Mouse (Mus musculus) neural tube, embryonic 15.5 days (tissue): ENCODE data around the gene Casc4. TPM values are rescaled to one million over a fixed set of nuclear protein-coding genes. Genes with fewer than 3 reads are reported as not detected.
"Not testable (repeated sequence)": the region's sequence is repeated elsewhere in the genome, so short reads cannot be mapped to it uniquely, and the experiment has no call there.

Experiments
- ATAC-seq: fragments of 200-750 bp; cut with Nextera tagmentation; 2 replicates; pipeline ENCODE4 v1.8.0; 2017; ENCODE audit warnings: mild to moderate bottlenecking, moderate TSS enrichment, moderate library complexity; ENCODE audit not compliant: low FRiP score
- H3K27ac ChIP-seq: fragments of 300-500 bp; sonication (generic); replicated peaks from 2 replicates; pipeline ENCODE4 v1.5.1; 2015; ENCODE audit warnings: mild to moderate bottlenecking, inconsistent platforms
- H3K27me3 ChIP-seq: fragments of 300-500 bp; sonication (generic); replicated peaks from 2 replicates; pipeline ENCODE4 v1.6.1; 2015; ENCODE audit warnings: inconsistent platforms
- H3K36me3 ChIP-seq: fragments of 300-500 bp; sonication (generic); 2 replicates; pipeline ENCODE4 v1.6.1; 2015; ENCODE audit warnings: inconsistent platforms
- H3K4me1 ChIP-seq: fragments of 300-500 bp; sonication (generic); 2 replicates; pipeline ENCODE4 v1.6.1; 2015; ENCODE audit warnings: inconsistent platforms
- H3K4me2 ChIP-seq: fragments of 300-500 bp; sonication (generic); 2 replicates; pipeline ENCODE4 v1.6.1; 2015; ENCODE audit warnings: inconsistent platforms, mild to moderate bottlenecking, moderate library complexity
- H3K4me3 ChIP-seq: fragments of 300-500 bp; sonication (generic); replicated peaks from 2 replicates; pipeline ENCODE4 v1.5.1; 2015; ENCODE audit warnings: mild to moderate bottlenecking, inconsistent platforms
- H3K9ac ChIP-seq: fragments of 300-500 bp; sonication (generic); replicated peaks from 2 replicates; pipeline ENCODE4 v1.6.1; 2015; ENCODE audit warnings: mild to moderate bottlenecking, inconsistent platforms
- H3K9me3 ChIP-seq: fragments of 300-500 bp; sonication (generic); replicated peaks from 2 replicates; pipeline ENCODE4 v1.6.1; 2016; ENCODE audit warnings: inconsistent platforms
- WGBS: fragments of 180-500 bp; shearing (Covaris S2); methylation state at CpG from one replicate; pipeline ENCODE4 v1.1.7; 2015; ENCODE audit warnings: mixed read lengths; 5-methylcytosine and 5-hydroxymethylcytosine counted together
- polyA plus RNA-seq: library from polyadenylated mRNA; unstranded; fragments of >200 nt; fragmentation: Nextera tagmentation; extraction: Ambion mirVana; gene quantifications from 2 replicates; pipeline ENCODE4 v1.2.1, GENCODE M21; 2015

The Casc4 gene
- polyA plus RNA-seq, 1 experiment from 2014 or later = 42.4 TPM

GRCm38 (mm10) chr2:121916047-121916970, 49.5 kb downstream of the Casc4 start:
- WGBS = 87% methylated on average over 5 of the region's 5 CpGs
- ATAC-seq = no peak
- Histone ChIP-seq H3K4me3 (no peak overlapping the region), H3K4me2 (no peak overlapping the region), H3K9ac (no peak overlapping the region), H3K27ac (no peak overlapping the region), H3K27me3 (no peaks in the 10 kb centered on the region), H3K9me3 (no peaks in the 10 kb centered on the region), H3K4me1 (no peaks in the 10 kb centered on the region), H3K36me3 (peaks cover 21% of the 10 kb centered on the region)

- H3K27me3 ChIP-seq, H3K4me3 ChIP-seq, ATAC-seq, H3K27ac ChIP-seq, H3K4me1 ChIP-seq, H3K9ac ChIP-seq, H3K9me3 ChIP-seq, H3K4me2 ChIP-seq: not testable (repeated sequence)
- peaks cover 13% of the 10 kb centered on the region for H3K36me3 ChIP-seq
- WGBS = 84% methylated on average over 2 of the region's 2 CpGs
Measured at GRCm38 (mm10) chr2:121937624-121938023, 70.9 kb downstream of the Casc4 start.

- 83% methylated on average over 3 of the region's 3 CpGs for WGBS
Measured at GRCm38 (mm10) chr2:121943364-121943763, 76.6 kb downstream of the Casc4 start.

GRCm38 (mm10) chr2:121954971-121955656, 88.3 kb downstream of the Casc4 start:
- Histone ChIP-seq H3K9ac (peak overlapping the region; percentile 93), H3K27me3 (no peaks in the 10 kb centered on the region), H3K4me2 (peak overlapping the region; percentile 76), H3K36me3 (no peaks in the 10 kb centered on the region), H3K4me3 (peak overlapping the region; percentile 97), H3K4me1 (peaks cover 21% of the 10 kb centered on the region), H3K27ac (peak overlapping the region; percentile 91), H3K9me3 (no peaks in the 10 kb centered on the region)
- ATAC-seq = no peak
- 19% methylated on average over 10 of the region's 10 CpGs for WGBS

More at GRCm38 (mm10) chr2:121943364-121943763, 76.6 kb downstream of the Casc4 start:
- no peaks in the 10 kb centered on the region for H3K9me3 ChIP-seq
- H3K27ac ChIP-seq = no peak overlapping the region
- no peaks in the 10 kb centered on the region for H3K27me3 ChIP-seq
- H3K4me1 ChIP-seq = no peaks in the 10 kb centered on the region
- H3K9ac ChIP-seq = no peak overlapping the region
- H3K4me2 ChIP-seq = no peak overlapping the region
- H3K36me3 ChIP-seq = no peaks in the 10 kb centered on the region
- no peak overlapping the region for H3K4me3 ChIP-seq
- no peak for ATAC-seq

GRCm38 (mm10) chr2:121955765-121956223, 89.0 kb downstream of the Casc4 start, which contains the start of the genes Ctdspl2 and Mageb3:
TSS of gene Ctdspl2 (plus strand) at chr2:121956001.
TSS of gene Mageb3 (minus strand) at chr2:121956092.
- H3K4me1 ChIP-seq = peaks cover 21% of the 10 kb centered on the region

GRCm38 (mm10) chr2:121956224-121957018, 89.7 kb downstream of the Casc4 start:
- H3K9me3 ChIP-seq = no peaks in the 10 kb centered on the region
- H3K27me3 ChIP-seq = no peaks in the 10 kb centered on the region
- peaks cover 21% of the 10 kb centered on the region for H3K4me1 ChIP-seq
- H3K4me2 ChIP-seq = peak overlapping the region; percentile 76
- H3K36me3 ChIP-seq = peaks cover 5% of the 10 kb centered on the region; the same call in 1 of the 2 replicates
- peak overlapping the region; percentile 91 for H3K27ac ChIP-seq
- peak overlapping the region; percentile 93 for H3K9ac ChIP-seq
- WGBS = under 1% methylated on average over 47 of the region's 47 CpGs
- H3K4me3 ChIP-seq = peak overlapping the region; percentile 97
- ATAC-seq = peak; percentile 95

More at GRCm38 (mm10) chr2:121955765-121956223, 89.0 kb downstream of the Casc4 start, which contains the start of the genes Ctdspl2 and Mageb3:
- H3K36me3 ChIP-seq = peaks cover 3% of the 10 kb centered on the region; the same call in 1 of the 2 replicates
- no peaks in the 10 kb centered on the region for H3K9me3 ChIP-seq
- peak within 1 kb of the TSS; percentile 97 for H3K4me3 ChIP-seq
- H3K4me2 ChIP-seq = peak within 1 kb of the TSS; percentile 76
- peak within 1 kb of the TSS; percentile 93 for H3K9ac ChIP-seq
- WGBS = under 1% methylated on average over 45 of the region's 48 CpGs
- peak within 1 kb of the TSS; percentile 91 for H3K27ac ChIP-seq
- H3K27me3 ChIP-seq = no peaks in the 10 kb centered on the region
- peak; percentile 96 for ATAC-seq

- Histone ChIP-seq H3K4me2 (peak overlapping the region; percentile 76), H3K27ac (peak overlapping the region; percentile 91), H3K9ac (peak overlapping the region; percentile 93), H3K4me3 (peak overlapping the region; percentile 97), H3K36me3 (peaks cover 5% of the 10 kb centered on the region; the same call in 1 of the 2 replicates), H3K27me3 (no peaks in the 10 kb centered on the region), H3K9me3 (no peaks in the 10 kb centered on the region), H3K4me1 (peaks cover 21% of the 10 kb centered on the region)
- ATAC-seq = no peak
- 15% methylated on average over 8 of the region's 8 CpGs for WGBS
Measured at GRCm38 (mm10) chr2:121957216-121957792, 90.5 kb downstream of the Casc4 start.

Other genes starting within 250 kb of the Casc4 start
- gene Frmd5, start 59.9 kb upstream of the Casc4 start, polyA plus RNA-seq = 20.2 and 24.1 TPM in 2 replicates
- gene Ctdspl2, start 89.0 kb downstream of the Casc4 start, polyA plus RNA-seq = 30.8 and 37.6 TPM in 2 replicates
- 0.49 and 0.60 TPM in 2 replicates for gene Mageb3, start 89.1 kb downstream of the Casc4 start, polyA plus RNA-seq
- 11.1 and 12.3 TPM in 2 replicates for gene Eif3j1, start 161.6 kb downstream of the Casc4 start, polyA plus RNA-seq